In genomic region chr9:121761787-121762186, GRCm38 (mm10) we compare ENCODE assay signal across 13 mouse cellular contexts. TPM values are rescaled to one million over a fixed set of nuclear protein-coding genes. Genes with fewer than 3 reads are reported as not detected.
DNase-seq lines count a peak whose midpoint lies in the region; ATAC-seq and TF ChIP-seq lines count a peak whose summit lies in the region.
"Had no signal": no experiment of that assay in that cellular context is flagged by ENCODE, and none has a peak within 500 bp of the region (broad histone marks: within the 10 kb centered on the region; RNA-seq: fewer than 3 reads in every experiment).

No protein-coding gene starts in this region.

- H3K4me3 ChIP-seq in forebrain, embryonic 12.5 days (replicated peaks): no peak overlapping the region
- no peak overlapping the region for H3K4me3 ChIP-seq in forebrain, postnatal 0 days (ENCODE audit: low read depth, low read length)
- H3K4me3 ChIP-seq in lung, embryonic 14.5 days (ENCODE audit: low read depth, low read length): no peak overlapping the region
- no peak overlapping the region for H3K4me3 ChIP-seq in embryonic facial prominence, embryonic 13.5 days
- no peak overlapping the region for H3K4me3 ChIP-seq in intestine, embryonic 16.5 days (ENCODE audit: low read length)

- no peak for DNase-seq in forebrain, postnatal 0 days
- DNase-seq in lung, embryonic 14.5 days: no peak
- DNase-seq in lung, postnatal 25 days (ENCODE audit: low spot score): no peak
- no peak for DNase-seq in spleen, postnatal 10 days (ENCODE audit: low spot score in 2 of 2)
- DNase-seq: kidney, postnatal 10 days; thymus, postnatal 14 days had no signal

- H3K4me1 ChIP-seq in forebrain, embryonic 12.5 days: peaks cover 40% of the 10 kb centered on the region
- peaks cover 15% of the 10 kb centered on the region for H3K4me1 ChIP-seq in forebrain, postnatal 0 days (ENCODE audit: insufficient read depth)
- 0 out of 2 replicates have a peak, but pooled peaks cover 8% of the 10 kb centered on the region for H3K4me1 ChIP-seq in lung, embryonic 14.5 days (ENCODE audit: insufficient read depth)
- H3K4me1 ChIP-seq in embryonic facial prominence, embryonic 13.5 days: peaks cover 47% of the 10 kb centered on the region
- H3K4me1 ChIP-seq in intestine, embryonic 16.5 days (ENCODE audit: control insufficient read depth, insufficient read depth, low read length): peaks cover 31% of the 10 kb centered on the region

- 85% methylated on average over 8 of the region's 8 CpGs for WGBS in forebrain, embryonic 12.5 days
- WGBS in forebrain, postnatal 0 days: 77% methylated on average over 8 of the region's 8 CpGs
- WGBS in lung, embryonic 14.5 days: 62% methylated on average over 8 of the region's 8 CpGs
- WGBS in embryonic facial prominence, embryonic 13.5 days: 63% methylated on average over 8 of the region's 8 CpGs
- 64% methylated on average over 8 of the region's 8 CpGs for WGBS in intestine, embryonic 16.5 days

- no peak for ATAC-seq in forebrain, embryonic 12.5 days (ENCODE audit: low FRiP score)
- ATAC-seq in forebrain, postnatal 0 days: no peak
- no peak for ATAC-seq in lung, embryonic 14.5 days (ENCODE audit: insufficient read depth)
- ATAC-seq in embryonic facial prominence, embryonic 13.5 days (ENCODE audit: insufficient number of reproducible peaks, insufficient read depth, low FRiP score, low TSS enrichment, low read depth): no peak
- ATAC-seq in intestine, embryonic 16.5 days: no peak
- ATAC-seq in CD4-positive, CD25-positive, alpha-beta regulatory T cell, adult 4 months: no peak

- no peaks in the 10 kb centered on the region for H3K9me3 ChIP-seq in forebrain, embryonic 12.5 days
- no peaks in the 10 kb centered on the region for H3K9me3 ChIP-seq in forebrain, postnatal 0 days (ENCODE audit: low read length)
- no peaks in the 10 kb centered on the region for H3K9me3 ChIP-seq in lung, embryonic 14.5 days (ENCODE audit: low read depth, low read length)
- no peaks in the 10 kb centered on the region for H3K9me3 ChIP-seq in embryonic facial prominence, embryonic 13.5 days
- no peaks in the 10 kb centered on the region for H3K9me3 ChIP-seq in intestine, embryonic 16.5 days (ENCODE audit: control insufficient read depth, low read length)

- H3K27me3 ChIP-seq in forebrain, embryonic 12.5 days: no peaks in the 10 kb centered on the region
- no peaks in the 10 kb centered on the region for H3K27me3 ChIP-seq in forebrain, postnatal 0 days (ENCODE audit: insufficient read depth, low read length)
- no peaks in the 10 kb centered on the region for H3K27me3 ChIP-seq in lung, embryonic 14.5 days (ENCODE audit: insufficient read depth, low read length)
- H3K27me3 ChIP-seq in embryonic facial prominence, embryonic 13.5 days: no peaks in the 10 kb centered on the region
- no peaks in the 10 kb centered on the region for H3K27me3 ChIP-seq in intestine, embryonic 16.5 days (replicated peaks; ENCODE audit: control insufficient read depth, insufficient read depth, low read length)

- no peak for TF ChIP-seq CTCF in forebrain, postnatal 0 days (IDR thresholded peaks at IDR 0.05; ENCODE audit: low read depth)
- no peak for TF ChIP-seq CTCF in lung, embryonic 14.5 days (IDR thresholded peaks at IDR 0.05; ENCODE audit: low read depth)

- H3K4me2 ChIP-seq in forebrain, embryonic 12.5 days: peak overlapping the region; percentile 97; the same call in 1 of the 2 replicates
- H3K4me2 ChIP-seq in forebrain, postnatal 0 days (ENCODE audit: low read depth): no peak overlapping the region
- H3K4me2 ChIP-seq in lung, embryonic 14.5 days: 0 out of 2 replicates have a peak overlapping the region, but pooled peaks have one; percentile 1
- H3K4me2 ChIP-seq in embryonic facial prominence, embryonic 13.5 days: peak overlapping the region; percentile 76; the same call in 1 of the 2 replicates
- 0 out of 2 replicates have a peak overlapping the region, but pooled peaks have one; percentile 97 for H3K4me2 ChIP-seq in intestine, embryonic 16.5 days (ENCODE audit: low read depth, low read length)

- peaks cover 45% of the 10 kb centered on the region for H3K36me3 ChIP-seq in forebrain, embryonic 12.5 days (replicated peaks)
- peaks cover 34% of the 10 kb centered on the region for H3K36me3 ChIP-seq in forebrain, postnatal 0 days (ENCODE audit: insufficient read depth)
- peaks cover 46% of the 10 kb centered on the region for H3K36me3 ChIP-seq in lung, embryonic 14.5 days (ENCODE audit: insufficient read depth)
- peaks cover 50% of the 10 kb centered on the region for H3K36me3 ChIP-seq in embryonic facial prominence, embryonic 13.5 days
- H3K36me3 ChIP-seq in intestine, embryonic 16.5 days (ENCODE audit: control insufficient read depth, insufficient read depth, low read length): peaks cover 16% of the 10 kb centered on the region; the same call in 1 of the 2 replicates

- H3K9ac ChIP-seq in forebrain, embryonic 12.5 days: no peak overlapping the region
- H3K9ac ChIP-seq in forebrain, postnatal 0 days: no peak overlapping the region
- H3K9ac ChIP-seq in lung, embryonic 14.5 days: no peak overlapping the region
- H3K9ac ChIP-seq in embryonic facial prominence, embryonic 13.5 days: no peak overlapping the region
- H3K9ac ChIP-seq in intestine, embryonic 16.5 days (ENCODE audit: low read depth, low read length): peak overlapping the region; percentile 92; the same call in 1 of the 2 replicates

- no peak overlapping the region for H3K27ac ChIP-seq in forebrain, embryonic 12.5 days
- H3K27ac ChIP-seq in forebrain, postnatal 0 days (ENCODE audit: low read depth, low read length): no peak overlapping the region
- H3K27ac ChIP-seq in lung, embryonic 14.5 days (ENCODE audit: low read depth): no peak overlapping the region
- H3K27ac ChIP-seq in embryonic facial prominence, embryonic 13.5 days: no peak overlapping the region; the same call in 1 of the 2 replicates
- H3K27ac ChIP-seq in intestine, embryonic 16.5 days (ENCODE audit: low read length): no peak overlapping the region; the same call in 1 of the 2 replicates

RNA-seq across cellular contexts. Expression of gene Zfp651, which starts 2.7 kb away (rescaled TPM):
- polyA plus RNA-seq in forebrain, embryonic 12.5 days (2016; fragmentation: Nextera tagmentation; extraction: Ambion mirVana): 9.5 and 10.8 TPM in 2 replicates
- total RNA-seq in forebrain, postnatal 0 days (2014; rRNA removed): 44.6 and 48.8 TPM in 2 replicates
- 16.3 and 17.5 TPM in 2 replicates for polyA plus RNA-seq in forebrain, postnatal 0 days (2015; fragmentation: Nextera tagmentation; extraction: Ambion mirVana)
- polyA plus RNA-seq in lung, embryonic 14.5 days (2014; fragmentation: Nextera tagmentation; extraction: Ambion mirVana): 13.6 and 13.8 TPM in 2 replicates
- polyA plus RNA-seq in embryonic facial prominence, embryonic 13.5 days (2015; fragmentation: Nextera tagmentation; extraction: Ambion mirVana): 14.0 and 16.5 TPM in 2 replicates
- 4.0 and 4.8 TPM in 2 replicates for polyA plus RNA-seq in intestine, embryonic 16.5 days (2015; fragmentation: Nextera tagmentation; extraction: Ambion mirVana)
- under 1 TPM; 0.22 to 0.30 TPM for polyA plus RNA-seq in CD4-positive, CD25-positive, alpha-beta regulatory T cell, adult 4 months (2017; shearing (Covaris generic))
- total RNA-seq: megakaryocyte, adult 5-6 weeks had no signal

RNA-seq across cellular contexts. Expression of gene Klhl40, which starts 15.6 kb away (rescaled TPM):
- 0.28 TPM in 1 of 2 replicates, not detected in the other for polyA plus RNA-seq in forebrain, embryonic 12.5 days (2016; fragmentation: Nextera tagmentation; extraction: Ambion mirVana)
- total RNA-seq in forebrain, postnatal 0 days (2014; rRNA removed): 2.7 and 2.8 TPM in 2 replicates
- polyA plus RNA-seq in forebrain, postnatal 0 days (2015; fragmentation: Nextera tagmentation; extraction: Ambion mirVana): 1.7 and 2.0 TPM in 2 replicates
- polyA plus RNA-seq in lung, embryonic 14.5 days (2014; fragmentation: Nextera tagmentation; extraction: Ambion mirVana): 0.17 and 0.30 TPM in 2 replicates
- polyA plus RNA-seq in embryonic facial prominence, embryonic 13.5 days (2015; fragmentation: Nextera tagmentation; extraction: Ambion mirVana): 1.1 and 1.2 TPM in 2 replicates
- 0.27 and 0.32 TPM in 2 replicates for polyA plus RNA-seq in intestine, embryonic 16.5 days (2015; fragmentation: Nextera tagmentation; extraction: Ambion mirVana)
- not detected for polyA plus RNA-seq in CD4-positive, CD25-positive, alpha-beta regulatory T cell, adult 4 months (2017; shearing (Covaris generic))
- total RNA-seq: megakaryocyte, adult 5-6 weeks had no signal
- polyA plus RNA-seq: small intestine, adult 2 months had no signal

RNA-seq across cellular contexts. Expression of gene Hhatl, which starts 30.5 kb away (rescaled TPM):
- polyA plus RNA-seq in forebrain, embryonic 12.5 days (2016; fragmentation: Nextera tagmentation; extraction: Ambion mirVana): not detected in 2 replicates
- total RNA-seq in forebrain, postnatal 0 days (2014; rRNA removed): 0.15 and 1.2 TPM in 2 replicates
- 0.15 and 0.39 TPM in 2 replicates for polyA plus RNA-seq in forebrain, postnatal 0 days (2015; fragmentation: Nextera tagmentation; extraction: Ambion mirVana)
- polyA plus RNA-seq in lung, embryonic 14.5 days (2014; fragmentation: Nextera tagmentation; extraction: Ambion mirVana): 0.34 and 0.91 TPM in 2 replicates
- polyA plus RNA-seq in embryonic facial prominence, embryonic 13.5 days (2015; fragmentation: Nextera tagmentation; extraction: Ambion mirVana): 0.20 TPM in 1 of 2 replicates, not detected in the other
- 1.2 and 2.1 TPM in 2 replicates for polyA plus RNA-seq in intestine, embryonic 16.5 days (2015; fragmentation: Nextera tagmentation; extraction: Ambion mirVana)
- polyA plus RNA-seq in CD4-positive, CD25-positive, alpha-beta regulatory T cell, adult 4 months (2017; shearing (Covaris generic)): not detected
- total RNA-seq: adrenal gland, adult 18-20 months; megakaryocyte, adult 5-6 weeks had no signal

RNA-seq across cellular contexts. Expression of gene Nktr, which starts 42.8 kb away (rescaled TPM):
- 75.7 and 78.2 TPM in 2 replicates for polyA plus RNA-seq in forebrain, embryonic 12.5 days (2016; fragmentation: Nextera tagmentation; extraction: Ambion mirVana)
- 79.8 and 97.3 TPM in 2 replicates for total RNA-seq in forebrain, postnatal 0 days (2014; rRNA removed)
- 31.3 and 43.2 TPM in 2 replicates for polyA plus RNA-seq in forebrain, postnatal 0 days (2015; fragmentation: Nextera tagmentation; extraction: Ambion mirVana)
- polyA plus RNA-seq in lung, embryonic 14.5 days (2014; fragmentation: Nextera tagmentation; extraction: Ambion mirVana): 70.4 and 74.2 TPM in 2 replicates
- 70.1 and 84.9 TPM in 2 replicates for polyA plus RNA-seq in embryonic facial prominence, embryonic 13.5 days (2015; fragmentation: Nextera tagmentation; extraction: Ambion mirVana)
- 44.8 and 46.3 TPM in 2 replicates for polyA plus RNA-seq in intestine, embryonic 16.5 days (2015; fragmentation: Nextera tagmentation; extraction: Ambion mirVana)
- polyA plus RNA-seq in CD4-positive, CD25-positive, alpha-beta regulatory T cell, adult 4 months (2017; shearing (Covaris generic)): 100 to 1,000 TPM; 104 to 128 TPM

RNA-seq across cellular contexts. Expression of gene Ss18l2, which starts 51.7 kb away (rescaled TPM):
- 97.5 and 104 TPM in 2 replicates for polyA plus RNA-seq in forebrain, embryonic 12.5 days (2016; fragmentation: Nextera tagmentation; extraction: Ambion mirVana)
- total RNA-seq in forebrain, postnatal 0 days (2014; rRNA removed): 69.5 and 104 TPM in 2 replicates
- 185 and 241 TPM in 2 replicates for polyA plus RNA-seq in forebrain, postnatal 0 days (2015; fragmentation: Nextera tagmentation; extraction: Ambion mirVana)
- polyA plus RNA-seq in lung, embryonic 14.5 days (2014; fragmentation: Nextera tagmentation; extraction: Ambion mirVana): 105 and 109 TPM in 2 replicates
- polyA plus RNA-seq in embryonic facial prominence, embryonic 13.5 days (2015; fragmentation: Nextera tagmentation; extraction: Ambion mirVana): 115 and 129 TPM in 2 replicates
- 124 and 144 TPM in 2 replicates for polyA plus RNA-seq in intestine, embryonic 16.5 days (2015; fragmentation: Nextera tagmentation; extraction: Ambion mirVana)
- 10 to 100 TPM; 50.7 to 52.2 TPM for polyA plus RNA-seq in CD4-positive, CD25-positive, alpha-beta regulatory T cell, adult 4 months (2017; shearing (Covaris generic))
